Mouse (Mus musculus) cerebellum, postnatal 25 days (tissue): ENCODE measurements around the gene Cnn3.

ENCODE experiments used
- DNase-seq, 2 experiments: peaks; one replicate each; pipeline ENCODE4 v3.0.0; 2021; ENCODE audit warnings: mixed read lengths in 2 of 2

Gene Cnn3

GRCm38 (mm10) chr3:121418850-121419435 lies 7.4 kb upstream of the Cnn3 start:
- DNase-seq = no peak

- no peak for DNase-seq
These were observed 3.9 kb upstream of the Cnn3 start for GRCm38 (mm10) chr3:121422405-121422804.

- DNase-seq = peak; percentile 66 to 78
These were observed 573 bp downstream of the Cnn3 start for GRCm38 (mm10) chr3:121426621-121427519.

GRCm38 (mm10) chr3:121427520-121427908 lies 1.2 kb downstream of the Cnn3 start:
- DNase-seq = peak; percentile 40 to 47

- DNase-seq = no peak
These were observed 1.9 kb downstream of the Cnn3 start for GRCm38 (mm10) chr3:121428230-121428629.

GRCm38 (mm10) chr3:121428696-121429259 lies 2.5 kb downstream of the Cnn3 start:
- no peak for DNase-seq

GRCm38 (mm10) chr3:121429469-121429868 lies 3.2 kb downstream of the Cnn3 start:
- DNase-seq = no peak

- no peak for DNase-seq
These were observed 4.1 kb downstream of the Cnn3 start for GRCm38 (mm10) chr3:121430289-121430936.

GRCm38 (mm10) chr3:121433359-121433758 lies 7.1 kb downstream of the Cnn3 start:
- no peak for DNase-seq

GRCm38 (mm10) chr3:121433968-121434533 lies 7.8 kb downstream of the Cnn3 start:
- DNase-seq = no peak

GRCm38 (mm10) chr3:121435296-121435695 lies 9.0 kb downstream of the Cnn3 start:
- no peak for DNase-seq

- DNase-seq = no peak
These were observed 10.8 kb downstream of the Cnn3 start for GRCm38 (mm10) chr3:121437070-121437469.

- no peak for DNase-seq
These were observed 11.7 kb downstream of the Cnn3 start for GRCm38 (mm10) chr3:121437996-121438395.

- no peak for DNase-seq
These were observed 13.4 kb downstream of the Cnn3 start for GRCm38 (mm10) chr3:121439623-121440161.

- no peak for DNase-seq
These were observed 15.2 kb downstream of the Cnn3 start for GRCm38 (mm10) chr3:121441504-121441903.

- DNase-seq = no peak
These were observed 16.0 kb downstream of the Cnn3 start for GRCm38 (mm10) chr3:121442288-121442687.

- no peak for DNase-seq
These were observed 17.6 kb downstream of the Cnn3 start for GRCm38 (mm10) chr3:121443861-121444271.

GRCm38 (mm10) chr3:121444414-121444813 lies 18.1 kb downstream of the Cnn3 start:
- DNase-seq = no peak

GRCm38 (mm10) chr3:121446454-121446853 lies 20.2 kb downstream of the Cnn3 start:
- no peak for DNase-seq

GRCm38 (mm10) chr3:121448029-121448468 lies 21.8 kb downstream of the Cnn3 start:
- DNase-seq = no peak

- no peak for DNase-seq
These were observed 22.3 kb downstream of the Cnn3 start for GRCm38 (mm10) chr3:121448606-121449005.

- DNase-seq = no peak
These were observed 23.2 kb downstream of the Cnn3 start for GRCm38 (mm10) chr3:121449527-121449926.

GRCm38 (mm10) chr3:121451404-121451803 lies 25.1 kb downstream of the Cnn3 start:
- DNase-seq = no peak
